Mouse (Mus musculus) urinary bladder, postnatal 10 days (tissue): ENCODE measurements around the gene Insl5.

ENCODE experiments used
- DNase-seq: peaks from one replicate; pipeline ENCODE4 v3.0.0; 2022; ENCODE audit warnings: low spot score

Insl5 gene

GRCm38 (mm10) chr4:102990016-102990415, 36.6 kb downstream of the Insl5 start:
- no peak for DNase-seq

GRCm38 (mm10) chr4:102989391-102989790, 37.3 kb downstream of the Insl5 start:
- DNase-seq, result no peak

GRCm38 (mm10) chr4:102988526-102988925, 38.1 kb downstream of the Insl5 start:
- no peak for DNase-seq

DNA sequence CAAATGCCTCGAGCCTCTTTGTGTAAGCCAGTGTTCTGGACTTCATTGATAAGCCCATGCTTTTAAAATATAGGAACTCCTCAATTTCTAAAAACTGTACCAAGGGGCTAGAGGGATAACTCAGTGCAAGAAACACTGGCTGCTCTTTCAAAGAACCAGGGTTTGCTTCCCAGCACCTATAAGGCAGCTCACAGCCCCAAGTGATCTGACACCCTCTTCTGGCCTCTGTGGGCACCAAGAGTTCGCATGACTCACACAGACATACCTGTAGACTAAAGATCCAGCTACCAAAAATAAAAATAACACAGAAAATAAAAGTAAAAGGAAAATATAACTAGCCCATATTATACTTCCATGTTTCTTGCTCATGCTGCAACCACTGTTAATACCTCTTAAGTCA, 38.9 kb downstream of the Insl5 start:
- DNase-seq, result no peak

DNA sequence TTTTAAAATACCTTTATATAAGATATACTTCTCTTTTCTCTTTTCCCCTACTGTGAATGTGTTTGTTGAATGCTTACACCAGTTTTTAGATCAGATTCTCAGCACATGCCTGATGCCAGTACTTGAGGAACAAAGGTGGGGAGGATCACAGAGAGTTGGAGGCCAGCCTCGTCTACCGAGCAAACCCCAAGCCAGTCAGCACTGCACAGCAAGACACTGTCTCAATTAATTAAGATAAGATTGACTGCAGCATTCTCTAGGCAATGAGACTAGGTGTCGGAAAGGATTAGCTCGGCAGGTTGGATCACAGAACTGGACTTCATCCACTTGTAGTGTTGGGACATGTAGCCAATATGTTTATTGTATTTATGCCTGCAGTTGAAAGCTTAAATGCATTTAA, 39.3 kb downstream of the Insl5 start:
- no peak for DNase-seq

GRCm38 (mm10) chr4:102986917-102987316, 39.7 kb downstream of the Insl5 start:
- no peak for DNase-seq

GRCm38 (mm10) chr4:102986173-102986572, 40.5 kb downstream of the Insl5 start:
- no peak for DNase-seq

DNA sequence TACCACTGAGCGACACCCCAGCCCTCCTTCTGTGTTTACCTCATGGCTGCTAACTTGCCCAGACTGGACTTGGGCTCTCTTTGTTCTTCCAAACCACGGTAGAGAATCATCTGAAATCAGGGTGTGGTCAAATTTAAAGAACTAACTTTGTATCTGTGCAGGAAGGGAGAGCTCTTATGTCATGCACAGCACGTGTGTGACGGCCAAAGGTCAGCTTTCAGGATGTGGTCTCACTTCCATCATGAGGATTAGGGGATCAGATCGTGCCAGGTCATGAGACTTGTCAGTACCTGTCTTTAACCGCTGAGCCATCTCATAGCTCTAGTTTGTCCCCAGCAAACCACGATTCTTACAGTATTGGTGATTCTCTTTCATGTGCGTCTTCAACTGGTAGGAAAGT, 44.9 kb downstream of the Insl5 start:
- no peak for DNase-seq

GRCm38 (mm10) chr4:102979385-102979784, 47.3 kb downstream of the Insl5 start:
- DNase-seq, result no peak

DNA sequence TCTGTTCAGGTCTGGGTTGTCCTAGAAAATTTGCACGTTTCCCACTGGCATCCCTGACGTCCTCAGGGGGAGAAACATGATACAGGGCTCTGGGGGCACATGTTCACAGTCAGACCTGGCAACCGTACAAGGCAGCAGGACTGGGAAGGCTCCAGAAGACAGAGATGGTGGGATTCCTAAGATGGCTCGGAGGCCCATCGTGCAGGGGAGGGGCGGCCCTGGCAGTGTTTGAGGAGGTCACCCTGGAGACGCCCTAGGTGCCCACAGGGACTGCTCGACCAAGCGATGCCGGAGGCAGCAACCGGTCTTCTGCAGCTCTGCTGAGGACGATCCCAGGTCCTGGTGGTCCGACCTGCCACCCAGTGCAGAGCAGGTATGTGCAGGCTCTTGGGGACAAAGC, 48.2 kb downstream of the Insl5 start, which contains the start of gene Tctex1d1:
TSS of gene Tctex1d1 (plus strand) at position 167 of the 400 bp plus-strand sequence.
- no peak for DNase-seq

DNA sequence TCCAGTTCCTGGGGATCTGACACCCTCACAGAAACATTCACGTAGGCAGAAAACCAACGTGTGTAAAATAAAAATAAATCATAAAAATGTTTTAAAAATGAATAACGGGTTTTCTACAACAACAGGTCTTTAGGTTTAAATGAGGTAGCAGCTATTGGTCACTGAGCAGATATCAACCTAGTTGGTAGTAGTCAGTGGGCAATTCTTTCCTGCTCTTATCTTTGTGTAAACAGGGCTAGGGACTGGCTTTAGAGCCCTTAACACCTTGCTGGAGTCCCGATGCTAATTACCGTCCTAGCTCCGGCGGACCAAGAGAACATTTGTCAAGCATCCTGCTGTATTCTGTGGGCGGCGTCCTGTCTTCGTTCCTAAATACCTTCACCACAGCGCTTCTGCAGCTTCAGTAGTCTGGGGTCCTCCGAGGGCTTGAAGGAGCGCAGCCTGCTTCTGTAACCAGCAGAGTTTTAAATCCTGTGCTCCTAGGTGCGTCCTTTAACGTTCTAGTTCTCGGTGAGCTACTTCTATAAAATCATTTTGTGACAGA, 48.8 kb downstream of the Insl5 start:
- DNase-seq, result no peak

GRCm38 (mm10) chr4:102976290-102977275, 50.1 kb downstream of the Insl5 start:
- DNase-seq, result no peak

DNA sequence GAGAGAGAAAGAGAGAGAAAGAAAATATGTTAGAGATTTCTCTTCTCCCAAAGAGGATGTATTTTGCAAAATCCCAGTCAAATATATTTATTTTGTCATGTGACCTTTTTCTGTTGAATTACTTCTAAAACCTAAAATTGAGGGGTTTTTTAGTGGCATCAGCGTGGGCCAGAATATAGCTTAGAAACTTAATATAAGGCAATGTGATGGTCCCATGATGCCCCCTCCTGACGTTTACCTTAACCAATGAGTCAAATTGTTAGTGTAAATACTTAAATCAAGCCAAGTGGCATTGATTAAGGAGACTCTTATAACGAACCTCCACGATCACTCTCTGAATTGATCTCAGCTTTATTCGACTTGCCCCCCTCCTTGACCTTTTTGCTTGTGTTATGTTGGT, 52.5 kb downstream of the Insl5 start:
- DNase-seq, result no peak

DNA sequence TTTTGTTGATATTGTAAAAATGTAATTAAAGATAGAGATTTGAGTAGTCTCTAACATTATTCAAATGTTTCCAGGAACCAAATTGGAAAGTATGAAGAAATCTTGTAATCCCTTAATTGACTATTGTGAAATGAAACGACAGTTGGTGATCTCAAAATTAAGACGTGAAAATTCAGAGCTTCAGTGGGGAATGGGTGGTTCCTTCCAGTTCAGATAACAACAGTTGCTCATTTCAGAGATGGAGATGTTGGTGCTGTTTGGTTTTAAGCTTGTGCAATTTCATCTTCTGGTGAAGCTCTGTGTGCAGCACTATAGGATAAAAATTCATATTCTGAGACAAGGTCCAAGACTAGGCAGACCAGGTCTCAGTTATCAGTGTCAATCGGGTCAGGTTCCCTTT, 54.6 kb downstream of the Insl5 start:
- DNase-seq, result no peak

DNA sequence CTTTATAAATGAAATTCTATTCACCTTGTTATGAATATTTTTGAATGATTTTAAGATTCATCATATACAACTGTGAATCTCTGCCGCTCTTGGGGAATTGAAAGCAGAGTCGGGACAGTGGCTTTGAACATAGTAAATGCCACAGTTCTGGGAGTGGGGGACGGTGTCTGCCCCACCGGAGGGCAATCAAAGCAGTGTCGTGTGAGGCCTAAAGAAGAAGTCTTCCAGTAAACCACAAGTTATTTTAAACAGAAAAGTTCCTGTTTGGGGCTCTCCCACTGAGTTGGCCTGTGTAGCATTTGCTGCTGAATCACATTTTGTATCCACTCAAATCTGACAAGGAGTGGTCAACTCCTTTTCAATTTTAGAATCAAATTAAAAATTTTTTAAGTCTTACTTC, 55.5 kb downstream of the Insl5 start:
- DNase-seq, result no peak

DNA sequence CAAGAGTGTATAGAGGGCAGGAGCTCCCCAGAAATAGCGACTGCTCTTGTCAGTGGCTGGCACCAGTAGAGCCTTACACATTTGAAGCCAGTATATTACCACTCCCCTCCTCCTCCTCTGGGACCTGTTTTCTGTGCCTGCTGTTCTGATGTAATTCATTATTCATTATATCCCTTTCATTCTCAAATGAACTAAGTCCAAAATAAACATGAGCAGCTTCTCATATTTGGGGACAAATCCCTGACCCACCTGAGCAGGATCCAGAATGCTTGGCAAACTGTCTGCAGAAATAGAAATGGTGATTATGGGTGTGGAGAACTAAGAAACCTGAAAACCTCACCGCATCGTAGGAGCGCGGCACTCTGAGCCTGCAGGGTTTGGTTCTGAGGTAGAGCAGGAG, 57.0 kb downstream of the Insl5 start:
- DNase-seq, result no peak
